17 mouse cellular contexts compared by ENCODE assay signal in the genomic region with DNA sequence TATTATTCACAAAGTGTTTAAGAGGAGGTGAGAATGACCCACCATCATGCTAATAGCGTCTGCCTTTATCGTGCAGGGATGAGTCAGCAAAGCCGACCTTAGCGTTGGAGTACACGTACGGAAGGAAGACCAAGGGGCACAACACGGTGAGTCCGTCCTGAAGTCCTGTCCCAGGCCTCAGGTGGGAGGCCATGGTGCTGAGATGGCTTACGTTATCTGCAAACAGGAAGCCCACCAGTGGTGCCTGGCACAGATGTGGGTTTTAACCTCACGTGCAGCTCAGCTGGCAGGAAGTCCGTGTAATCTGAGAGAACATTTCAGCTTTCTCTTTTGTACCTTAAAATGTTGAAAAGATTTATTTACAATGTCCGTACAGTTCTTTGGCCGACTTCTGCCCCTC. TPM values are rescaled to one million over a fixed set of nuclear protein-coding genes. Genes with fewer than 3 reads are reported as not detected.
DNase-seq lines count a peak whose midpoint lies in the region; ATAC-seq and TF ChIP-seq lines count a peak whose summit lies in the region.
"Had no signal": no experiment of that assay in that cellular context is flagged by ENCODE, and none has a peak within 500 bp of the region (broad histone marks: within the 10 kb centered on the region; RNA-seq: fewer than 3 reads in every experiment).

No protein-coding gene starts in this region.

- H3K27me3 ChIP-seq in embryonic facial prominence, embryonic 15.5 days = no peaks in the 10 kb centered on the region
- no peaks in the 10 kb centered on the region for H3K27me3 ChIP-seq in embryonic facial prominence, embryonic 10.5 days (replicated peaks; ENCODE audit: low read depth, poor library complexity, severe bottlenecking)

- H3K4me2 ChIP-seq in embryonic facial prominence, embryonic 15.5 days (replicated peaks) = no peak overlapping the region

- H3K27ac ChIP-seq in embryonic facial prominence, embryonic 15.5 days (replicated peaks) = 0 out of 2 replicates have a peak overlapping the region, but pooled peaks have one; percentile 28
- no peak overlapping the region for H3K27ac ChIP-seq in embryonic facial prominence, embryonic 10.5 days (replicated peaks)
- no peak overlapping the region for H3K27ac ChIP-seq in bone marrow, adult 2 months (ENCODE audit: control insufficient read depth, insufficient read depth, low read depth, low read length, poor library complexity)

- ATAC-seq in embryonic facial prominence, embryonic 15.5 days (ENCODE audit: insufficient number of reproducible peaks, low FRiP score, low TSS enrichment, low read depth) = no peak
- ATAC-seq in megakaryocyte-erythroid progenitor cell, adult 5-6 weeks (replicated peaks; ENCODE audit: low FRiP score, low TSS enrichment, poor library complexity, severe bottlenecking) = peak; percentile 74
- ATAC-seq in erythroblast, adult 5-6 weeks (replicated peaks; ENCODE audit: low FRiP score, poor library complexity, severe bottlenecking) = no peak
- ATAC-seq: intestine, postnatal 0 days had no signal

- H3K9ac ChIP-seq in embryonic facial prominence, embryonic 15.5 days = no peak overlapping the region

- no peak for TF ChIP-seq CTCF in bone marrow, adult 2 months (IDR thresholded peaks at IDR 0.05; ENCODE audit: control insufficient read depth, insufficient read depth, low read length)

- H3K4me3 ChIP-seq in embryonic facial prominence, embryonic 15.5 days (replicated peaks) = no peak overlapping the region
- no peak overlapping the region for H3K4me3 ChIP-seq in embryonic facial prominence, embryonic 10.5 days
- H3K4me3 ChIP-seq in bone marrow, adult 2 months (replicated peaks; ENCODE audit: control insufficient read depth, low read depth, low read length) = peak overlapping the region; percentile 47
- H3K4me3 ChIP-seq: forebrain, embryonic 10.5 days; myocyte had no signal

- WGBS in embryonic facial prominence, embryonic 15.5 days = 72% methylated on average over 13 of the region's 13 CpGs
- WGBS in embryonic facial prominence, embryonic 10.5 days = 84% methylated on average over 13 of the region's 13 CpGs
- WGBS in bone marrow, adult 2 months = 5% methylated on average over 13 of the region's 13 CpGs

- DNase-seq in embryonic facial prominence, embryonic 10.5 days (ENCODE audit: low spot score) = no peak
- DNase-seq in thymus, postnatal 25 days = peak; percentile 56
- DNase-seq in urinary bladder, adult 2 months (ENCODE audit: low spot score) = no peak
- no peak for DNase-seq in kidney, adult 8-10 months
- DNase-seq: cerebellum, adult 9-11 months; heart, postnatal 4 days; lung, adult 18-20 months had no signal

- no peaks in the 10 kb centered on the region for H3K9me3 ChIP-seq in embryonic facial prominence, embryonic 15.5 days (replicated peaks)
- H3K9me3 ChIP-seq in embryonic facial prominence, embryonic 10.5 days = no peaks in the 10 kb centered on the region
- H3K9me3 ChIP-seq: forebrain, embryonic 10.5 days had no signal

- H3K4me1 ChIP-seq in embryonic facial prominence, embryonic 15.5 days = peaks cover 10% of the 10 kb centered on the region
- H3K4me1 ChIP-seq in embryonic facial prominence, embryonic 10.5 days = peaks cover 3% of the 10 kb centered on the region; the same call in 1 of the 2 replicates
- H3K4me1 ChIP-seq in bone marrow, adult 2 months (ENCODE audit: control insufficient read depth, insufficient read depth, low read length) = peaks cover 4% of the 10 kb centered on the region; the same call in 1 of the 2 replicates
- H3K4me1 ChIP-seq: forebrain, embryonic 10.5 days had no signal

- H3K36me3 ChIP-seq in embryonic facial prominence, embryonic 15.5 days = peaks cover 5% of the 10 kb centered on the region; the same call in 1 of the 2 replicates
- peaks cover 12% of the 10 kb centered on the region; the same call in 1 of the 2 replicates for H3K36me3 ChIP-seq in embryonic facial prominence, embryonic 10.5 days (replicated peaks)

- TF ChIP-seq POLR2A in bone marrow, adult 2 months (IDR thresholded peaks at IDR 0.05; ENCODE audit: borderline replicate concordance, control insufficient read depth, low read depth, low read length) = no peak

RNA-seq across cellular contexts. Expression of a gene that starts 7.1 kb away (rescaled TPM):
- polyA plus RNA-seq in embryonic facial prominence, embryonic 15.5 days (2015; fragmentation: Nextera tagmentation; extraction: Ambion mirVana) = 35.3 and 39.7 TPM in 2 replicates
- 29.4 and 34.6 TPM in 2 replicates for polyA plus RNA-seq in embryonic facial prominence, embryonic 10.5 days (2016; fragmentation: Nextera tagmentation; extraction: Ambion mirVana)
- polyA plus RNA-seq in bone marrow, adult 2 months (2011; ENCODE audit: insufficient read depth, insufficient read length, low replicate concordance, missing spikeins) = 0.72 and 2.2 TPM in 2 replicates
- 3.3 TPM in 1 of 2 replicates, not detected in the other for total RNA-seq in megakaryocyte-erythroid progenitor cell, adult 5-6 weeks (2014; fragmentation: Nextera tagmentation)
- 0.50 and 1.4 TPM in 2 replicates for total RNA-seq in megakaryocyte-erythroid progenitor cell, adult 5-6 weeks (2017)
- polyA plus RNA-seq in urinary bladder, adult 2 months (2012; rRNA removed) = 21.1 and 23.9 TPM in 2 replicates
- 1.5 TPM in 1 of 2 replicates, not detected in the other for total RNA-seq in erythroblast, adult 5-6 weeks (2015; ENCODE audit: low replicate concordance)
- total RNA-seq in erythroblast, adult 5-6 weeks (2017; ENCODE audit: low replicate concordance) = 2.1 and 3.1 TPM in 2 replicates

RNA-seq across cellular contexts. Expression of a gene that starts 42.7 kb away (rescaled TPM):
- polyA plus RNA-seq in embryonic facial prominence, embryonic 15.5 days (2015; fragmentation: Nextera tagmentation; extraction: Ambion mirVana) = 0.13 and 0.16 TPM in 2 replicates
- 0.10 and 0.15 TPM in 2 replicates for polyA plus RNA-seq in embryonic facial prominence, embryonic 10.5 days (2016; fragmentation: Nextera tagmentation; extraction: Ambion mirVana)
- not detected in 2 replicates for polyA plus RNA-seq in bone marrow, adult 2 months (2011; ENCODE audit: insufficient read depth, insufficient read length, low replicate concordance, missing spikeins)
- total RNA-seq in megakaryocyte-erythroid progenitor cell, adult 5-6 weeks (2014; fragmentation: Nextera tagmentation) = not detected in 2 replicates
- total RNA-seq in megakaryocyte-erythroid progenitor cell, adult 5-6 weeks (2017) = not detected in 2 replicates
- 0.10 and 0.12 TPM in 2 replicates for polyA plus RNA-seq in urinary bladder, adult 2 months (2012; rRNA removed)
- total RNA-seq in erythroblast, adult 5-6 weeks (2015; ENCODE audit: low replicate concordance) = not detected in 2 replicates
- not detected in 2 replicates for total RNA-seq in erythroblast, adult 5-6 weeks (2017; ENCODE audit: low replicate concordance)
- total RNA-seq: gastrocnemius, adult 18-20 months; heart, postnatal 4 days; left cerebral cortex, postnatal 36 days had no signal

RNA-seq across cellular contexts. Expression of a gene that starts 49.4 kb away (rescaled TPM):
- 2.2 and 2.8 TPM in 2 replicates for polyA plus RNA-seq in embryonic facial prominence, embryonic 15.5 days (2015; fragmentation: Nextera tagmentation; extraction: Ambion mirVana)
- polyA plus RNA-seq in embryonic facial prominence, embryonic 10.5 days (2016; fragmentation: Nextera tagmentation; extraction: Ambion mirVana) = 1.3 and 1.6 TPM in 2 replicates
- 0.85 TPM in 1 of 2 replicates, not detected in the other for polyA plus RNA-seq in bone marrow, adult 2 months (2011; ENCODE audit: insufficient read depth, insufficient read length, low replicate concordance, missing spikeins)
- not detected in 2 replicates for total RNA-seq in megakaryocyte-erythroid progenitor cell, adult 5-6 weeks (2014; fragmentation: Nextera tagmentation)
- not detected in 2 replicates for total RNA-seq in megakaryocyte-erythroid progenitor cell, adult 5-6 weeks (2017)
- polyA plus RNA-seq in urinary bladder, adult 2 months (2012; rRNA removed) = 0.66 and 0.84 TPM in 2 replicates
- total RNA-seq in erythroblast, adult 5-6 weeks (2015; ENCODE audit: low replicate concordance) = not detected in 2 replicates
- total RNA-seq in erythroblast, adult 5-6 weeks (2017; ENCODE audit: low replicate concordance) = not detected in 2 replicates
- total RNA-seq: gastrocnemius, adult 18-20 months; heart, adult 8-10 months; heart, postnatal 4 days had no signal
- polyA plus RNA-seq: myocyte had no signal
